Mouse (Mus musculus): ENCODE results near the gene Chst2.
A peak's percentile ranks its signal among the peaks of the same experiment; 100 is the strongest.

The Chst2 gene

GRCm38 (mm10) chr9:95406571-95407561, at the start of gene Chst2:
Gene Chst2, minus strand, starts transcription at chr9:95406722.
- DNase-seq (ENCODE audit: low read depth), result no peak

DNA sequence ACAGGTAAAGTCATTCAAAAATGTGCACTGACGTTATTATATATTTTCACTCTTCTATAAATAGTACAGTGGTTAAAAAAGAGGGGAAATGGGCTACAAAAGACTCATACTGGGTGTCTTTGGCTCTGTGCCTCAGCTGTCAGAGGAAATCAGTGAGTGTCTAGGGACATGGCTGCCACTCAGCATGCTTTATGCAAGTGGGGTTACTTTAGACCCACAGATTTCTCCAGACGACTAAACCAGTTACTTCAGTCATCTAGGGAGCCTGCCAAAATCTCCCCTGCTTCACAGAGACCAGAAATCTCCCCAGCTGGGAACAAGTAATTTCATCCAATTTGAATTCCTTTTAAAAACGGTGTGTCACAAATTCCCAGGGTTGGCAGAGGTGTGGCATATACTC, 45.4 kb upstream of the Chst2 start:
- DNase-seq (ENCODE audit: low read depth), result peak; percentile 61

DNA sequence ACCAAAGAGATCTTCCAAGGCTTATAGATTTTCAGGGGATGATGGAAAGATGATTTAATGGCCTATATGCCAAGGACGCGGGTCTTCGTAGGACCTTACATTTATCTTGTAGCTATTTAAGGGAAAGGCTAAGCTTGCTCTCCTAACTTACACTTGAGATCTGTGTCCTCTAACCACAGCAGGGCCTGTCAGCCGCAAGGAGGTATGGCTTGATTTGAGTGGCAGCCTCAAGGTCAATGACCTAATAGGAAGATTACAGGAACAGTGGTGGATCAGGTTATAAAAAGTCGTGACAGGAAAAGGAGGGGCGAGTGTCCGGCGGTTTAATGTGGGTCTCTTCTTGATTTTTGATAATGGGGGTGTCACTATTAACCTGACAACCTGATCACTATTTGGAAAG, 44.1 kb upstream of the Chst2 start:
- DNase-seq (ENCODE audit: low read depth), result peak; percentile 85

- DNase-seq (ENCODE audit: low read depth), result no peak
Measured at GRCm38 (mm10) chr9:95442321-95442731, 35.8 kb upstream of the Chst2 start.

GRCm38 (mm10) chr9:95437883-95438282, 31.4 kb upstream of the Chst2 start:
- DNase-seq (ENCODE audit: low read depth), result no peak

DNA sequence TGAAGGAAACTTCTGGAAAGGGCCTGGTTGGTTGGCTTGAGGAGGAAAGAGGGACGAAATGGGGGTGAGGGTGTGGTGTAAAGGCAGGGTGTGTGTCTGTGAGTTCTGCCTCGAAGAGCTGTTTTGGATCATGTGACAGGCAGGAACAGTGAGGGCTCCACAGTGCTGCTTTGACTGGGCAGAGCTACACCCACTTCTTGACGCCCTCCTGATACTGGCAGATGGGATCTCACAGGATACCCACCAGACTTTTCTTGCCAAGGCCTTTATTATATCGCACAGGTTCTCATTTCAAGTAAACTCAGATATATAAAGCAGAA, 29.7 kb upstream of the Chst2 start:
- DNase-seq (ENCODE audit: low read depth), result no peak

GRCm38 (mm10) chr9:95435506-95436293, 29.2 kb upstream of the Chst2 start:
- no peak for DNase-seq (ENCODE audit: low read depth)

DNA sequence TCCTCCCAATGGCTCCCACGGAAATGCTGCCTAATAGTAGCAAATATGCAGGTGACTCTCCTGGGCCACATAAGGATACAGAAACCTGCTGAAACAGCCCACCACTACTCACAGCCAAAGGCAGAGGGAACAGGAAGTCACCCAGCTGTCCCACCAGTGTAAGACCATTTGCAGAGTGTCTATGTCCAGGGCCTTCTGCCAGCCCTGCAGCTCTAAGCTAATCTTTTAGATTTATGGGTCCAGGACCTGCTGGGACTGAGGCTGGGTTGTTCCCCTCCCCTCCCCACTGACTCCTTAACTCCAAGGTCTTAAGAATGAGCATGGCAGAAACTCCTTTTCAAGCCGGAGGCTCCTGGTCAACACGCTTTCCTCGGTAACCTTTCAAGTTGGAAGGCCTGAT, 21.8 kb upstream of the Chst2 start:
- DNase-seq (ENCODE audit: low read depth), result no peak

GRCm38 (mm10) chr9:95413911-95414310, 7.4 kb upstream of the Chst2 start:
- DNase-seq (ENCODE audit: low read depth), result peak; percentile 35

DNA sequence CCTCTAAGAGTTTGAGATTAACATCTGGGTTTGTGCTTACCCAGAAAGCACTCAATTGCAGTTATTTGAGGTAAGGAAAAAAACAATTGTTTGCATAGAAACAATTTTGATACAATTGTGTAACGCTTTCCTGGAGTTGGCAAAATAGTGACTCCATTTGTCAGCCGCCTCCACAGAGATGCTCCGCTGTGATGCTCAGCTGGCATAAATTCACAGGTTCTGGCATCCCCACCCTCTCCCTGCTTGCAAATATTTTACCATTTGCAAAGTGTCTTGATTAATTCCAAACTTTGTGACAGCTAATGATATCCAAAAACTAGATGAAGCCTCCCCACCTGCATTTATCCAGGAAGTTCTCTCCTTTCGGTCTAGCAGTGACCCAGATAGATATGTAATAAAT, 5.5 kb upstream of the Chst2 start:
- no peak for DNase-seq (ENCODE audit: low read depth)

GRCm38 (mm10) chr9:95407586-95408220, 1.2 kb upstream of the Chst2 start:
- DNase-seq (ENCODE audit: low read depth), result no peak

DNA sequence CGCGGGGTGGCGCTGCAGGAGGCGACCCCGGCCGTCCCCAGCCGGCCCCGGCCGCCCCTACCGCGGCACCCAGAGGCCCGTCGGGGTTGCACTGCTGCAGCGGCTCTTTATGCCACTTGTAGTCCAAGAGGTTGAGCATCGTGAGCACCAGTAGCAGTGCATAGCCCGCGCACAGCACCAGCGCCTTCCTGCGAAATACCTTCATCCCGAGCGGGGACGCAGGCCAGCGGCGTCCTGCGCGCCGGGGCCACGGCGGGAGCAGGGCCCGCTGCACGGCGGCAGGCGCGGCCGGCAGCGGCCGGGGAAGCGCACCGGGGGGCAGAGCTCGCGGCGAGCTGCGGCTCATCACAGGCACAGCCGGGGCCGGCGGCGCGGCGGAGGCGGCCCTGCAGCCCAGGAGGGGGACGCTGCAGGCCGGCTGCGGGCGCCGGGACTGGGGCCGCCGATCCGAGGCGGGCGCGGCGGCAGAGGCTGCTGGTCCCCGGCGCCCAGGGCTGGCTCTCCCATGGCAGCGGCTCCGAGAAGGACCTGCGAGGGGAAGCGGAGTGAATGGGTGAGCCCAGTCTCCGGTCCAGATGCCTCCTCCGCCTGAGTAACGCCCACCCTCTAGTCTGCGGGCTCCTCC, 464 bp downstream of the Chst2 start:
- no peak for DNase-seq (ENCODE audit: low read depth)

DNA sequence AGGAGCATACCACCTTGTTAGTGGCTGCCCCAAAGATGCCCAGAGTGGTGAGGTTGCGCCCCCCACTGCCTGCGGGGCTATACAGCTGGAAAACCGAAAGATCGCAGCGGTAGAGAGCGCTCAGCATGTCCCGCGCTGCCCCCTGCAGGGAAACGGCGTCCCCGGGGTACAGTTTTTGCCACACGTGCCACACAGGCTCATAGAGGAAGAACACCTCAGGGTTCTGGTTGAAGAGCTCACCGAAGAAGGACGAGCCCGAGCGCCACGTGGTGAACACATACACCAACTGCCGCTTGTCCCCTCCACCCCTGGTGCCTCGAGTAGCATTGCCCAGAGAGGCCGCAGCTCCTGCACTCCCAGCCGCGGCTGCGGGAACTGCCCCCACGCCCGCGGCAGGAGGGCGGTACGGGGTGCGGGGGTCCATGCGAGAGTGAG, 994 bp downstream of the Chst2 start:
- DNase-seq (ENCODE audit: low read depth), result no peak

- DNase-seq (ENCODE audit: low read depth), result no peak
Measured at GRCm38 (mm10) chr9:95404811-95405465, 1.6 kb downstream of the Chst2 start.

GRCm38 (mm10) chr9:95401686-95402085, 4.8 kb downstream of the Chst2 start:
- DNase-seq (ENCODE audit: low read depth), result no peak

DNA sequence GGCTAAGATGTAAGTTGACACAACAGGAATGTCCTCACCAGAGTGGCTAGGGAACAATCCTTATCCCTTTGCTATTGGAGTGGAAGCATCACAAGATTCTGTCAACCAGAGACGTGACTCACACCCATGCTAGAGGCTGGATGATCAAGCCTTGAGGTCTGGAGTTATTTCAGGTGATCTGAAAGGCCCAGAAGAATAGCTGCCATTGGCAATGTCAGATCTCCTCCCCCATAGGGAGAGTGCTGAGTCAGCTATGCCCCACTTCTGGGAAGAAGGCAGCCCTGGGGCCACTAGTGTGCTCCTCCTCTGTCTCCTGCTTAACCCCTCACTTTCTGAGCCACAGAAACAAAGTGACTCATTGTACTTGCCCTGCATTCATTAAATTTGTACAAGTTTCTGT, 14.5 kb downstream of the Chst2 start:
- DNase-seq (ENCODE audit: low read depth), result peak; percentile 13

GRCm38 (mm10) chr9:95389956-95390355, 16.6 kb downstream of the Chst2 start:
- DNase-seq (ENCODE audit: low read depth), result no peak

DNA sequence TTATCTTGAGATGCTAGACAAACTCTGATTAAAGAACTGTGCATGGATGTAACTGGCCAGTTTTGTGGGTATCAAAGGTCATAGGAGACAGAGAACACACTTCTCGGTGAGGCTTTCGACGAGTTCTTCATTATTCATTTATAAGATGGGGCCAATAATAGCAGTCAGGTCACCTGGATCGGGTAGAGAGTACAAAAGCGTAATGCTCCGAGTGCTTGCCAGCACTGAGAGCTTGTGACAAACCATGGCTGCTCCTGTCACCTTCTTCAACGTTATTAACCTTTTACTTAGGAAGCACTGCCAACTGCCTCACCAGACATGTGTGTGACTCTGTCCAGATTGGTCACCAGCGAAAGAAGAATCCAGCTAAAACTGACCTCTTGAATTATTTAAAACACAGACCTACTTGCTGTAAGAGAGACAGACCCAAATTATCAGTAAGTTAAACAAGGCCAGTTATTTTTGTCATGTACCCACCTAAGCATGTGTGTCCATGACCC, 18.6 kb downstream of the Chst2 start:
- no peak for DNase-seq (ENCODE audit: low read depth)

DNA sequence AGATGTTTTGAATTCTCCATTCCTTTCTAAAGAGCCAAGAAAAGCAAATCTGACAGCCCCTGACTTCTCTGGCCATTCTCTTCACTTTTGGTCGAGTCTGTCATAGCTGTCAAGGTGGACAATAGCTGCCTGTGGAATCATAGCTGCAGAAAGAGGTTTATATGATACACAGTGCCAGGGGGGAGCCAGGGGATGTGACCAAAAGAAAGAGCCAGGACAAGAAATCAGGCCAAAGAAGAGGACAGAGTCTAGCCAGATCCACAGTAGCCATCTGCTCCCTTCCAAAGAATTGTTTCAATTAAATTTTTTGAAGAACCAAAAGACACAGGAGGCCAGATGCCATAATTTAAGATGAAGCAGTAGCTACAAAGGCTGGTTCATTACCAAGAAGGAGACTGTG, 30.6 kb downstream of the Chst2 start:
- no peak for DNase-seq (ENCODE audit: low read depth)

DNA sequence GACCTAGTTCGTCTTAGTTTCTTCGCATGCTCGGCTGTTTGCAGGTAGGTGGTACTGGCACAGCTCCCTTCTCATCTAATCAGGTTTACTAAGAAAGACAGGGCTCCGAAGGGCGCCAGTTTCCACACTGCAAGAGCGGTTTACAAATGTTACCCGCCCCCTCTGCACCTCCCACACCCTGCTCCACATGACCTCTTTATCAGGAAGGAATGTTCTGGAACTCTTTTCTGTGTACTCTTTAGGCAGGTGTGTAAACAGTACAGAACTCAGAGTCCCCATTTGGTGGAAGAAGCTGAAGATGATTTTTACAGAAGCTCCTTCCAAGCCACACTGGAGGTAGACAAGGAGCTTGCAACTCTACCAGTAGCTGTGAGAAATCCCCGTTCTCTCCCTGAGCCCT, 31.2 kb downstream of the Chst2 start:
- no peak for DNase-seq (ENCODE audit: low read depth)

GRCm38 (mm10) chr9:95373741-95374140, 32.8 kb downstream of the Chst2 start:
- peak; percentile 23 for DNase-seq (ENCODE audit: low read depth)
